Mouse (Mus musculus) brain, embryonic 18.5 days (tissue): ENCODE measurements at regions not wholly inside any gene's neighbourhood (a gene's known extent, or its start where the extent isn't known, plus 50 kb on each side); places are given as distances from the start of the nearest gene placed in this dataset.
"Not testable (repeated sequence)": the region's sequence is repeated elsewhere in the genome, so short reads cannot be mapped to it uniquely, and the experiment has no call there.

Source experiments
- DNase-seq: peaks from one replicate; pipeline ENCODE4 v3.0.0-alpha.2; 2012; ENCODE audit warnings: low read depth, low spot score

DNA sequence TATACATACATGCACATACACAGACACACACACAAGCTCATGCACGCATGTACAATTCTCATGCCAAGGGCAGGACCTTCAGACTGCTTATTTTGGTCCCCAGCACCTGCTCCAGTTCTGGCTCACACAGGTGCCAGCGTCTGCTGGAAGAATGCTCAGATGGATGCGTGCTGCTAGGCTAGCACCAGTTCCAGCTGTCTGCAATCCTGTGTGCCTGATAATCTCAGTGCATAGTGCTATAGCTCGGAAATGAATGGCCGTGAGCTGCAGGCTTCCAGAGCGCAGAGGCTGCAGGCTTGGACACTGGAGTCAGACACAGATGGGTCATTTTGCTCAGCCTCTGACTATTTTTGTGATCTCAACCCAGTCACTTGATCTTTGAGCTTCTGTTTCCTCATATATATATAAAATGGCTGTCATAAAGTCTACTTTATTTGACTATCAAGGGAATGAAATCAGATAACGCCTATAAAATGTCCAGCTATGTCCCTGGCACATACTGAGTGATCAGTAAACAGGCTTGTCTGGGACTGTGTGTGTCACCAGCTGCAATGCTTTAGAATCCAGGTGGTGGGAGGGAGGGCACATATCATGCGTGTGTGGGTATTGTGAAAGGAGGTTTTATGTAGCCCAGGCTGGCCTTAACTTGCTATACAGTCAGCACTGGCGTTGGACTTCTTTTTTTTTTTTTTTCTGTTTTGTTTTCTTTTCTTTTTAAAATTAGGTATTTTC is 91.7 kb upstream of the Eif4g2 start:
- DNase-seq, result no peak

DNA sequence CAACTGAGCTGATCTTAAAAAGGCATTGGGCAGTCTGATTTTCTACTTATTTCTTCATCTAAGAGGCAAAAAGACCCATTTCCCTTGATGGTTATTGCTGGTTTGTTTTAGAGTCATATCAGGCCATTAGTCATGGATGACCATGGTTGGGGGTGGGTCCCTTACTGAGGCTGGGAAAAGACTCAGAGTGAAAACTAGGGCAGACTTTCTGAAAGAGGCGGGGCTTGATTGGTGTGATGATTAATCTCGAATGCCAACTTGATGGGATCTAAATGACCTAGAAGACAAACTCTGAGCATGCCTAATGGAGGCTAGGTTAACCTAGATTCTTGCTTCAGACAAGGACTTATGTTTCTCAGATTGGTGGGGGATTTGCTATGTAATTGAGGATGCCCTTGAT is 89.2 kb upstream of the Eif4g2 start:
- no peak for DNase-seq

GRCm38 (mm10) chr7:111168546-111169233 is 85.9 kb upstream of the Eif4g2 start:
- DNase-seq, result not testable (repeated sequence)

DNA sequence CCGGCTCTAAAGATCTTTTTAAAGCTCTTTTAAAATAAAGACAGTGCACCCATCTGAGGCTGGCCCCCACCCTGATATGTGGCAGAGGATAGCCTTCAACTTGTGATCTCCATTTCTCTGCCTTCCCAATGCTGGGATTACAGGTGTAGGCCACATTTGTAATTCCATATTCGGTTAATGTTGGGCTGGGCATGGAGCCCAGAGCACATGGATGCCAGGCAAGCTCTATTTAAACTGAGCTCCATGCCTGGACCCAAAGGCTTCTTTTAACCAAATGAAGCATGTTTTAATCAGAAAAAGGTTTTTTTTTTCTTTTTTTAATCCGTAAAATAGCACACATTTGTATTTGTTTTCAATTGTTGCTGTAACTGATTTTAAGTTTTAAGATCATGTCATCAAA is 82.2 kb upstream of the Eif4g2 start:
- DNase-seq, result no peak

GRCm38 (mm10) chr7:111164276-111164675 is 81.4 kb upstream of the Eif4g2 start:
- no peak for DNase-seq

DNA sequence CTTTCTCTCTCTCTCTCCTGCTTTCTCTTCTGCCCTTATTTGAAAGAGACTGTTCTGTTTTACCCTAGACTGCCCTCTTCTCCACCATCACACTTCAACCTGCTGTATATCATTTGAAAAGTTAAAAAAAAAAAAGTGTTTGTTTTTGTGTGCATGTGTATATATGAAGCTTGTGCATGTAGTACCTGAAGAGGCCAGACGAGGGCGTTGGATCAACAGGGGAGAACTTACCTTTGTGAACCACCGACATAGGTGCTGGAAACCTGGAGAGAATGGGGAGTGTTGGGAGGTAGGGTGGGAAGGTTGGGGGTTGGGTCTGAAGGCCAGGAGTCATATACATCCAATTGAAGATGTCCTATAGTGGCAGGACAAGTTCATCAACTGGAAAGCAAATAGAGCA is 81.0 kb upstream of the Eif4g2 start:
- DNase-seq, result no peak

GRCm38 (mm10) chr7:111163321-111163720 is 80.5 kb upstream of the Eif4g2 start:
- no peak for DNase-seq

DNA sequence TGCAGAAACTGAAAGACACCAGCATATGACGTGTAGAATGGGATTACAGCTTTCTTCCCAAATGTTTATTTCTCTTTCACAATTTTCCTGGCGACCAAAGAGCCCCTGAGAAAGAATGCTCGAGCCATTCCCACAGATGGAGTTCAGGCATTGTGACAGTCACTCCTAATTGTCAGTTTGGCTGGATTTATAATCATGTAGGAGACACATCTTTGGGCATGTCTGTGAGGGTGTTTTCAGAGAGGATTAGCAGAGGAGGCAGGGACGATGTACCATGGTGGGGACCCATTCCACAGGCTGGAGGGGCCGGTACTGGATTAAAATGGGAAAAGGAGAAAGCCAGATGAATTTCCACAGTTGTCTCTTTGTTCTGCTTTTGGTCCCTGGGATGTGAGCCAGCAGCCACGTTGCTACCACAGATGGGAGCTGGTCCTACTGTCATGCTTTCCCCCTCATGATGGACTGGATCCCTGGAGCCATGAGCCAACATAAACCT is 76.0 kb upstream of the Eif4g2 start:
- DNase-seq, result no peak

GRCm38 (mm10) chr7:111157754-111158325 is 75.0 kb upstream of the Eif4g2 start:
- DNase-seq, result no peak

- no peak for DNase-seq
Observed at GRCm38 (mm10) chr7:111157287-111157686, 74.5 kb upstream of the Eif4g2 start.

GRCm38 (mm10) chr7:111156472-111157231 is 73.8 kb upstream of the Eif4g2 start:
- DNase-seq, result no peak

- DNase-seq, result no peak
Observed at GRCm38 (mm10) chr7:111155995-111156394, 73.2 kb upstream of the Eif4g2 start.

DNA sequence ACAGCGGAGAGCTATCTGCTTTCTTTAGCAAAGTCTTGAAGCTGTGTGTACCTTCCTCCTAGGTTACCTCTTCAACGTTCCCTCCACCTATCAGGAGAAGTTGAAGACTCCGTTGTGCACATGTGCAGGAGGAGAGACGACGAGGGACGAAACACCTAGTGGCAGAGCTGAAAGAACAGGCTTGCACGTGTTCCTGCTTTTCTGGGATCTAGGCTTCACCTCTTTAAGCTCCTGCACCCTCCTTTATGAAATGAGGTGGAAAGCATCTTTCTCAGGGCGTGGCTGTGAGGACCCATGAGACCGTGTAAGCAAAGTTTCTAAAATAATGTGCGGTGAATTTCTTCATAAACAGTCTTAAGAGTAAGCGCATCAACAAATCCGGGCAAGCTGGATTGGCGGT is 71.4 kb upstream of the Eif4g2 start:
- DNase-seq, result no peak

DNA sequence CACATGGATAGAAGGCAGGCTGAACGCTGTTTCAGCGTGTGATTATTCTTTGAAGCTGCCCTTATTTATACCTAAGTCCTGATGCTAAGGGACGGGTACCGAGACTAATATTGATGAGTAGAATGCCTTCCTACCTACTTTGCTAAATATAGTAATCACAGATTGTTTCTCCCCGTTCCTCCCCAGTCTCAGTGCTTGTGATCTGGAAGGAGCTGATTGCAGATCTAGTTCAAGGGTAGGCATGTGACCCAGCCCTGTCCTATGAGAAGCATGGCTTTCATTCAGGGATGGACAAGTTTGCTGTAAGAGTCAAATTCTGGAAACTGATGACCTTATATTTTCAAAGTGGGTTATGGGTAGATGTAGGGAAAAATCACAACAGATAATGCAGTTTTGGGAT is 67.7 kb upstream of the Eif4g2 start:
- no peak for DNase-seq

DNA sequence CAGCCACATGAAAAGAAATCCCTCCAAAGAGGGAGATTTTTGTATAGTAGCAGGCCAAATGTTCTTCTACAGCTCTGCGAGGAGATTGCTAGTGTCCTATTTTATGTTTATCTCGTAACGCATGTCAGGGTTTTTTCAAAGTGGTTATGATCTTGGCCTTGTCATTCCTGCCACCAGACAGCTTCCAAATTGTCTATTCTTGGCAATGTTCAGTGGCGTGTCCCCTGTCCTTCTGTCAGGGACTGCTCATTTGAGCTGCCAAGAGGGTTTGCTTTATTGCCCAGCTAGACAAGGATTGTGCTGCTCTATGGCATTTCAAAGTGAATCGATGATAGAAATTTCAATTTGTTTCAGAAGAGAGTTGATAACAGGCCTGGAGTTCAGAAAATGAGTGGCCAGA is 67.3 kb upstream of the Eif4g2 start:
- DNase-seq, result no peak

- DNase-seq, result no peak
Observed at GRCm38 (mm10) chr7:111147593-111147992, 64.8 kb upstream of the Eif4g2 start.

- DNase-seq, result no peak
Observed at GRCm38 (mm10) chr7:111146670-111147069, 63.8 kb upstream of the Eif4g2 start.

- no peak for DNase-seq
Observed at GRCm38 (mm10) chr7:111144216-111144615, 61.4 kb upstream of the Eif4g2 start.

DNA sequence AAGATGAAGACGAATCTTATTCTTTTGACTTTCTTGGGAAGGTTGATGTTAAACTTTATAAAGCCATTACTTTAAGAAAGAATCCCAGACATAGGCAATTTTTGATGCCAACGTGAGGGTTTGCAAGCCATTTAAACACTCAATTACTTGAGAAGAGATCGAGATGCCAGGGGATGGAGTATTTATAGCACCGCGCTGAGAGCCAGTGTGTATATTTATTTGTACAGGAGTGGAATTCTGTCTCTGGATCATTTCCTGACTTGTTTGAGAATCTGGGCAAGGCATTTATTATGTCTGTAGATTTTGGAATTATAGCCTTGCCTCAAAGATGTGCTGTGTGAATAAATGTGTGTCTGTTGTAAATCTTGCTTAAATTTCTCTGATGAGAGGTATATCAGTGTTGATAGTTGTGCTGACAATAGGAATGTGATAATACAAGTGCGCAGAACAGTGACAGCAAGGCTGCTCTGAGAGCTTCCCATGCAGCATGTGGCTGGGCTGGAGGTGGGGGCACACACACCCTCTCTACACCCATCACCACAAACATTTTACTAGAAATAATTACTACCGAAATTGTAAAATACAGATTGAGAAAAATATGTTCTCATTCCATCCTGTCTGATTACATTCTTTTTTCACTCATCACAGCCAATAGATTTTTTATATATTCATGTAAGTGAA is 58.6 kb upstream of the Eif4g2 start:
- DNase-seq, result no peak

- DNase-seq, result no peak
Observed at GRCm38 (mm10) chr7:111138038-111138437, 55.2 kb upstream of the Eif4g2 start.

GRCm38 (mm10) chr7:111136066-111136639 is 53.3 kb upstream of the Eif4g2 start:
- no peak for DNase-seq
